Mouse (Mus musculus): ENCODE measurements at regions not wholly inside any gene's neighbourhood (a gene's known extent, or its start where the extent isn't known, plus 50 kb on each side); places are given as distances from the start of the nearest gene placed in this dataset.
A peak's percentile ranks its signal among the peaks of the same experiment; 100 is the strongest.

- H3ac ChIP-seq (ENCODE audit: control insufficient read depth, insufficient read length, low read depth): no peak overlapping the region
- TF ChIP-seq FOSL1 (IDR thresholded peaks at IDR 0.05; ENCODE audit: insufficient read depth, low read length, poor library complexity, severe bottlenecking): no peak
- TF ChIP-seq CEBPB (IDR thresholded peaks at IDR 0.05; ENCODE audit: low read depth): no peak
- TF ChIP-seq MYOG (IDR thresholded peaks at IDR 0.05; ENCODE audit: control insufficient read depth, extremely low read depth, insufficient read length): no peak
- TF ChIP-seq MYOD1 (IDR thresholded peaks at IDR 0.05; ENCODE audit: control insufficient read depth, insufficient read length, low read depth): peak; percentile 78
- no peaks in the 10 kb centered on the region for H3K79me3 ChIP-seq (ENCODE audit: low read depth)
- H3K27me3 ChIP-seq (ENCODE audit: control insufficient read depth, insufficient read depth, insufficient read length): no peaks in the 10 kb centered on the region
- no peaks in the 10 kb centered on the region for H3K36me3 ChIP-seq (ENCODE audit: control insufficient read depth, insufficient read depth)
- no peak overlapping the region for H3K4me3 ChIP-seq (ENCODE audit: insufficient read depth, poor library complexity, severe bottlenecking)
- H3K79me2 ChIP-seq (ENCODE audit: control insufficient read depth, insufficient read depth): no peaks in the 10 kb centered on the region
These were observed 148.7 kb upstream of the Zfp703 start for GRCm38 (mm10) chr8:26828311-26828909.

GRCm38 (mm10) chr8:26829313-26829712, 147.8 kb upstream of the Zfp703 start:
- H3K4me3 ChIP-seq (ENCODE audit: insufficient read depth, poor library complexity, severe bottlenecking): no peak overlapping the region
- no peak overlapping the region for H3ac ChIP-seq (ENCODE audit: control insufficient read depth, insufficient read length, low read depth)
- H3K79me2 ChIP-seq (ENCODE audit: control insufficient read depth, insufficient read depth): no peaks in the 10 kb centered on the region
- no peaks in the 10 kb centered on the region for H3K27me3 ChIP-seq (ENCODE audit: control insufficient read depth, insufficient read depth, insufficient read length)
- no peak for TF ChIP-seq CTCF (IDR thresholded peaks at IDR 0.05; ENCODE audit: control insufficient read depth, insufficient read depth, insufficient read length)
- TF ChIP-seq CEBPB (IDR thresholded peaks at IDR 0.05; ENCODE audit: low read depth): no peak
- no peak for TF ChIP-seq FOSL1 (IDR thresholded peaks at IDR 0.05; ENCODE audit: insufficient read depth, low read length, poor library complexity, severe bottlenecking)
- TF ChIP-seq MAX (IDR thresholded peaks at IDR 0.05): no peak
- TF ChIP-seq USF1 (IDR thresholded peaks at IDR 0.05; ENCODE audit: low read depth): peak; percentile 75
- TF ChIP-seq MYOD1 (IDR thresholded peaks at IDR 0.05; ENCODE audit: control insufficient read depth, insufficient read length, low read depth): no peak
- TF ChIP-seq MYOG (IDR thresholded peaks at IDR 0.05; ENCODE audit: control insufficient read depth, extremely low read depth, insufficient read length): no peak
- no peaks in the 10 kb centered on the region for H3K79me3 ChIP-seq (ENCODE audit: low read depth)
- no peaks in the 10 kb centered on the region for H3K36me3 ChIP-seq (ENCODE audit: control insufficient read depth, insufficient read depth)

GRCm38 (mm10) chr8:26831148-26831547, 146.0 kb upstream of the Zfp703 start:
- H3ac ChIP-seq (ENCODE audit: control insufficient read depth, insufficient read length, low read depth): no peak overlapping the region
- no peaks in the 10 kb centered on the region for H3K27me3 ChIP-seq (ENCODE audit: control insufficient read depth, insufficient read depth, insufficient read length)
- no peaks in the 10 kb centered on the region for H3K36me3 ChIP-seq (ENCODE audit: control insufficient read depth, insufficient read depth)
- no peaks in the 10 kb centered on the region for H3K79me3 ChIP-seq (ENCODE audit: low read depth)
- no peak overlapping the region for H3K4me3 ChIP-seq (ENCODE audit: insufficient read depth, poor library complexity, severe bottlenecking)
- TF ChIP-seq CEBPB (IDR thresholded peaks at IDR 0.05; ENCODE audit: low read depth) (peak; percentile 57), MYOD1 (IDR thresholded peaks at IDR 0.05; ENCODE audit: control insufficient read depth, insufficient read length, low read depth) (no peak)
- no peaks in the 10 kb centered on the region for H3K79me2 ChIP-seq (ENCODE audit: control insufficient read depth, insufficient read depth)

GRCm38 (mm10) chr8:26831790-26832189, 145.3 kb upstream of the Zfp703 start:
- H3K27me3 ChIP-seq (ENCODE audit: control insufficient read depth, insufficient read depth, insufficient read length): no peaks in the 10 kb centered on the region
- no peak overlapping the region for H3K4me3 ChIP-seq (ENCODE audit: insufficient read depth, poor library complexity, severe bottlenecking)
- no peak overlapping the region for H3ac ChIP-seq (ENCODE audit: control insufficient read depth, insufficient read length, low read depth)
- H3K36me3 ChIP-seq (ENCODE audit: control insufficient read depth, insufficient read depth): no peaks in the 10 kb centered on the region
- no peaks in the 10 kb centered on the region for H3K79me3 ChIP-seq (ENCODE audit: low read depth)
- H3K79me2 ChIP-seq (ENCODE audit: control insufficient read depth, insufficient read depth): no peaks in the 10 kb centered on the region
- TF ChIP-seq MYOG (IDR thresholded peaks at IDR 0.05; ENCODE audit: control insufficient read depth, extremely low read depth, insufficient read length) (no peak), CTCF (IDR thresholded peaks at IDR 0.05; ENCODE audit: control insufficient read depth, insufficient read depth, insufficient read length) (no peak), USF1 (IDR thresholded peaks at IDR 0.05; ENCODE audit: low read depth) (no peak), MAX (IDR thresholded peaks at IDR 0.05) (no peak), FOSL1 (IDR thresholded peaks at IDR 0.05; ENCODE audit: insufficient read depth, low read length, poor library complexity, severe bottlenecking) (no peak), MYOD1 (IDR thresholded peaks at IDR 0.05; ENCODE audit: control insufficient read depth, insufficient read length, low read depth) (no peak), CEBPB (IDR thresholded peaks at IDR 0.05; ENCODE audit: low read depth) (no peak)

GRCm38 (mm10) chr8:26832546-26832945, 144.6 kb upstream of the Zfp703 start:
- Histone ChIP-seq H3K4me3 (ENCODE audit: insufficient read depth, poor library complexity, severe bottlenecking) (no peak overlapping the region), H3ac (ENCODE audit: control insufficient read depth, insufficient read length, low read depth) (no peak overlapping the region), H3K36me3 (ENCODE audit: control insufficient read depth, insufficient read depth) (no peaks in the 10 kb centered on the region), H3K79me3 (ENCODE audit: low read depth) (no peaks in the 10 kb centered on the region), H3K79me2 (ENCODE audit: control insufficient read depth, insufficient read depth) (no peaks in the 10 kb centered on the region), H3K27me3 (ENCODE audit: control insufficient read depth, insufficient read depth, insufficient read length) (no peaks in the 10 kb centered on the region)
- no peak for TF ChIP-seq CEBPB (IDR thresholded peaks at IDR 0.05; ENCODE audit: low read depth)
- no peak for TF ChIP-seq MYOD1 (IDR thresholded peaks at IDR 0.05; ENCODE audit: control insufficient read depth, insufficient read length, low read depth)
- no peak for TF ChIP-seq CTCF (IDR thresholded peaks at IDR 0.05; ENCODE audit: control insufficient read depth, insufficient read depth, insufficient read length)
- no peak for TF ChIP-seq MAX (IDR thresholded peaks at IDR 0.05)
- no peak for TF ChIP-seq MYOG (IDR thresholded peaks at IDR 0.05; ENCODE audit: control insufficient read depth, extremely low read depth, insufficient read length)
- no peak for TF ChIP-seq USF1 (IDR thresholded peaks at IDR 0.05; ENCODE audit: low read depth)
- no peak for TF ChIP-seq FOSL1 (IDR thresholded peaks at IDR 0.05; ENCODE audit: insufficient read depth, low read length, poor library complexity, severe bottlenecking)

- Histone ChIP-seq H3K79me2 (ENCODE audit: control insufficient read depth, insufficient read depth) (no peaks in the 10 kb centered on the region), H3K79me3 (ENCODE audit: low read depth) (no peaks in the 10 kb centered on the region), H3K4me3 (ENCODE audit: insufficient read depth, poor library complexity, severe bottlenecking) (no peak overlapping the region), H3K36me3 (ENCODE audit: control insufficient read depth, insufficient read depth) (no peaks in the 10 kb centered on the region), H3ac (ENCODE audit: control insufficient read depth, insufficient read length, low read depth) (no peak overlapping the region), H3K27me3 (ENCODE audit: control insufficient read depth, insufficient read depth, insufficient read length) (no peaks in the 10 kb centered on the region)
- TF ChIP-seq USF1 (IDR thresholded peaks at IDR 0.05; ENCODE audit: low read depth) (no peak), CEBPB (IDR thresholded peaks at IDR 0.05; ENCODE audit: low read depth) (no peak), MYOD1 (IDR thresholded peaks at IDR 0.05; ENCODE audit: control insufficient read depth, insufficient read length, low read depth) (no peak), CTCF (IDR thresholded peaks at IDR 0.05; ENCODE audit: control insufficient read depth, insufficient read depth, insufficient read length) (no peak), MYOG (IDR thresholded peaks at IDR 0.05; ENCODE audit: control insufficient read depth, extremely low read depth, insufficient read length) (no peak), MAX (IDR thresholded peaks at IDR 0.05) (no peak), FOSL1 (IDR thresholded peaks at IDR 0.05; ENCODE audit: insufficient read depth, low read length, poor library complexity, severe bottlenecking) (no peak)
These were observed 143.8 kb upstream of the Zfp703 start for GRCm38 (mm10) chr8:26833297-26833696.

All from C2C12 (cell line).